Mouse (Mus musculus) brain, embryonic 18.5 days (tissue): Measurements from ENCODE around the gene Ppara.

Source experiments
- DNase-seq: peaks from one replicate; pipeline ENCODE4 v3.0.0-alpha.2; 2012; ENCODE audit warnings: low read depth, low spot score

Ppara gene

DNA sequence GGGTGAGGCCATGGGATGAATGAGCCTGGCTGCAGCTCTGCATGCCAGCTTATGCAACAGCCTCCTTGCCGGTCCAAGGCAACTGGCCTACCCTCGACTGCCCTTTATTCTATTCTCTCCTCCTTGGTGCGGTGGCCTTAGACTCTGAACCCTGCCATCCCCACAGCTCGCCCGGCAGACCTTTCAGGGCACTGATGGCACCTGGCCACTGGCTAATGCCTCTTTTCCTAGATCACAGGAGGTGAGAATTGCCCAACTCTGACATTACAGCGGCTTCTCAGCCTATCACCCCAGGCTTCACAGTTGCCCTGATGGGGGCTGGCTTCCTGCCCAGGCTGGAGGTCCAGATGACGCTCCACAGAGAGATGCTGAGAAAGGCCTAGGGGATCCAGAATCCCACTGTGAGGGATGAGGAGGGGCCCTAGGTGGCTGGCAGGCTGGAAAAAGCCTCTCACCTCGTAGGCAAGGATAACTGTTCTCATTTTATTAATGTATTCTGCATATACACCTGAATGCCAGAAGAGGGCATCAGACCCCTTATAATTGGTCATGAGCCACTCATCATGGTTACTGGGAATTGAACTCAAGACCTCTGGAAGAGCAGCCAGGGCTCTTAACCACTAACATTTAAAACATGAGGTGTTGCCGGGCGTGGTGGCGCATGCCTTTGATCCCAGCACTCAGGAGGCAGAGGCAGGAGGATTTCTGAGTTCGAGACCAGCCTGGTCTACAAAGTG, 117.0 kb downstream of the Ppara start:
- DNase-seq: no peak
